Mouse (Mus musculus) embryo, embryonic 11.5 days (tissue): ENCODE data around the gene Heatr5b.
"Not testable (repeated sequence)": the region's sequence is repeated elsewhere in the genome, so short reads cannot be mapped to it uniquely, and the experiment has no call there.

ENCODE experiments used
- DNase-seq: peaks from one replicate; pipeline ENCODE4 v3.0.0-alpha.2; 2012; ENCODE audit warnings: low read depth, low spot score

Gene Heatr5b

GRCm38 (mm10) chr17:78834856-78835835 is at the start of gene Heatr5b, which contains the start of gene Gpatch11:
Heatr5b (minus strand) TSS chr17:78835364.
Gpatch11 (plus strand) TSS chr17:78835567.
- peak; percentile 98 for DNase-seq

GRCm38 (mm10) chr17:78883291-78883690 is 48.1 kb upstream of the Heatr5b start:
- DNase-seq, result no peak

GRCm38 (mm10) chr17:78882401-78883112 is 47.4 kb upstream of the Heatr5b start, which contains the start of gene Eif2ak2:
Eif2ak2 (minus strand) TSS chr17:78882573.
- DNase-seq, result peak; percentile 68

- DNase-seq, result no peak
Measured at GRCm38 (mm10) chr17:78881878-78882304, 46.7 kb upstream of the Heatr5b start.

GRCm38 (mm10) chr17:78873886-78874285 is 38.7 kb upstream of the Heatr5b start:
- no peak for DNase-seq

GRCm38 (mm10) chr17:78856243-78856642 is 21.1 kb upstream of the Heatr5b start:
- no peak for DNase-seq

- no peak for DNase-seq
Measured at GRCm38 (mm10) chr17:78842271-78842928, 7.2 kb upstream of the Heatr5b start.

GRCm38 (mm10) chr17:78836056-78836455 is 892 bp upstream of the Heatr5b start:
- no peak for DNase-seq

- no peak for DNase-seq
Measured at GRCm38 (mm10) chr17:78824346-78824745, 10.8 kb downstream of the Heatr5b start.

- DNase-seq, result no peak
Measured at GRCm38 (mm10) chr17:78809582-78809981, 25.6 kb downstream of the Heatr5b start.

GRCm38 (mm10) chr17:78809019-78809418 is 26.1 kb downstream of the Heatr5b start:
- peak; percentile 7 for DNase-seq

GRCm38 (mm10) chr17:78797222-78797621 is 37.9 kb downstream of the Heatr5b start:
- no peak for DNase-seq

- DNase-seq, result no peak
Measured at GRCm38 (mm10) chr17:78794390-78794789, 40.8 kb downstream of the Heatr5b start.

GRCm38 (mm10) chr17:78792122-78792521 is 43.0 kb downstream of the Heatr5b start:
- DNase-seq, result no peak

GRCm38 (mm10) chr17:78791690-78792070 is 43.5 kb downstream of the Heatr5b start:
- DNase-seq, result no peak

- no peak for DNase-seq
Measured at GRCm38 (mm10) chr17:78791068-78791689, 44.0 kb downstream of the Heatr5b start.

GRCm38 (mm10) chr17:78788273-78788672 is 46.9 kb downstream of the Heatr5b start:
- DNase-seq, result not testable (repeated sequence)

- no peak for DNase-seq
Measured at GRCm38 (mm10) chr17:78778765-78779164, 56.4 kb downstream of the Heatr5b start.

- DNase-seq, result no peak
Measured at GRCm38 (mm10) chr17:78772317-78772716, 62.8 kb downstream of the Heatr5b start.

- no peak for DNase-seq
Measured at GRCm38 (mm10) chr17:78770932-78771331, 64.2 kb downstream of the Heatr5b start.

GRCm38 (mm10) chr17:78769341-78769740 is 65.8 kb downstream of the Heatr5b start:
- DNase-seq, result no peak
